Comparison of ENCODE assay signal across 23 mouse cellular contexts in the genomic region with DNA sequence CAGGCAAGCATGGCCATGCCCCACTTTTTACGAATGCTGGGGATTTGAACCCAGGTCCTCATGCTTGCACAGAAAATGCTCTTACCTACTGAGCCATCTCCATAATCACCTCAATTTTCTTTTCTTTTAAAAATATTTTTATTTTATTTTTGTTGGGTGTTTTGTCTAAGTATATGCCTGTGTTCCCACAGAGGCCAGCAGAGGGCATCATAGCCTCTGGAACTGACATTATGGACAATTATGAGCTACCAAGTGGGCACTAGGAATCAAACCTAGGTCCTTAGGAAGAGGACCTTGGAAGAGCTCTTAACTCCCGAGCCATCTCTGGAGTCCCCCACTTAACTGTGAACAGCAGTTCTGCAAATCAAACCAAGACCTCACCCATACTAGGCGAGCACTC. TPM values are rescaled to one million over a fixed set of nuclear protein-coding genes. Genes with fewer than 3 reads are reported as not detected.
DNase-seq lines count a peak whose midpoint lies in the region; ATAC-seq and TF ChIP-seq lines count a peak whose summit lies in the region.
"Had no signal": no experiment of that assay in that cellular context is flagged by ENCODE, and none has a peak within 500 bp of the region (broad histone marks: within the 10 kb centered on the region; RNA-seq: fewer than 3 reads in every experiment).

No protein-coding gene starts in this region.

- H3K9ac ChIP-seq in lung, postnatal 0 days (replicated peaks; ENCODE audit: low read depth), result no peak overlapping the region
- H3K9ac ChIP-seq: forebrain, embryonic 15.5 days; heart, embryonic 13.5 days; hindbrain, embryonic 12.5 days; limb, embryonic 13.5 days had no signal

- no peak overlapping the region for H3K4me3 ChIP-seq in layer of hippocampus, adult 2 months
- H3K4me3 ChIP-seq in lung, postnatal 0 days (ENCODE audit: low read depth, low read length), result no peak overlapping the region
- no peak overlapping the region for H3K4me3 ChIP-seq in E14TG2a.4 (replicated peaks; ENCODE audit: low read length)
- H3K4me3 ChIP-seq: embryonic facial prominence, embryonic 10.5 days; forebrain, embryonic 15.5 days; heart, embryonic 13.5 days; hindbrain, embryonic 12.5 days; limb, embryonic 13.5 days had no signal

- no peak overlapping the region for H3K4me2 ChIP-seq in lung, postnatal 0 days (replicated peaks; ENCODE audit: low read depth, low read length)
- H3K4me2 ChIP-seq: forebrain, embryonic 15.5 days; heart, embryonic 13.5 days; hindbrain, embryonic 12.5 days; limb, embryonic 13.5 days had no signal

- no peaks in the 10 kb centered on the region for H3K9me3 ChIP-seq in lung, postnatal 0 days (ENCODE audit: low read length)
- no peaks in the 10 kb centered on the region for H3K9me3 ChIP-seq in E14TG2a.4 (ENCODE audit: low read length)
- H3K9me3 ChIP-seq: embryonic facial prominence, embryonic 10.5 days; forebrain, embryonic 15.5 days; heart, embryonic 13.5 days; hindbrain, embryonic 12.5 days; limb, embryonic 13.5 days had no signal

- no peak overlapping the region for H3K27ac ChIP-seq in layer of hippocampus, adult 2 months
- H3K27ac ChIP-seq in lung, postnatal 0 days (ENCODE audit: low read length), result no peak overlapping the region
- H3K27ac ChIP-seq: embryonic facial prominence, embryonic 10.5 days; forebrain, embryonic 15.5 days; heart, embryonic 13.5 days; hindbrain, embryonic 12.5 days; limb, embryonic 13.5 days had no signal

- peak; percentile 61 for TF ChIP-seq CTCF in layer of hippocampus, adult 2 months (conservative IDR thresholded peaks at IDR 0.05)
- peak; percentile 29 for TF ChIP-seq CTCF in lung, postnatal 0 days (IDR thresholded peaks at IDR 0.05)
- peak; percentile 66 for TF ChIP-seq CTCF in E14TG2a.4 (conservative IDR thresholded peaks at IDR 0.05; ENCODE audit: low read length)
- TF ChIP-seq CTCF in Patski (IDR thresholded peaks at IDR 0.05), result peak; percentile 69

- in situ Hi-C loops in Patski (cut with MboI; ENCODE audit: low pct_unique_long_range_greater_than_20kb), result loop anchor here (5.0 kb wide), 1 partner anchor 116 kb away; no protein-coding TSS in a partner anchor

- CTCF ChIA-PET in Patski (lab: Charles Lee), result interaction anchor here (0.6 to 1.7 kb wide), 4 partner anchors 109 to 129 kb away, joined by 3 to 7 read pairs (median 3); no protein-coding TSS in a partner anchor

- H3K4me1 ChIP-seq in lung, postnatal 0 days (ENCODE audit: insufficient read depth, low read depth, low read length), result no peaks in the 10 kb centered on the region
- H3K4me1 ChIP-seq in E14TG2a.4 (replicated peaks; ENCODE audit: low read depth, low read length), result peaks cover 8% of the 10 kb centered on the region
- H3K4me1 ChIP-seq: embryonic facial prominence, embryonic 10.5 days; forebrain, embryonic 15.5 days; hindbrain, embryonic 12.5 days; limb, embryonic 13.5 days had no signal

- ATAC-seq in lung, postnatal 0 days, result no peak
- no peak for ATAC-seq in Patski
- no peak for ATAC-seq in megakaryocyte, adult 5-6 weeks (ENCODE audit: poor library complexity, severe bottlenecking)
- ATAC-seq: forebrain, embryonic 15.5 days; midbrain, embryonic 16.5 days had no signal

- no peak for DNase-seq in layer of hippocampus, adult 2 months (ENCODE audit: low spot score in 2 of 2)
- no peak for DNase-seq in layer of hippocampus, adult 9-10 months (ENCODE audit: low spot score)
- no peak for DNase-seq in lung, postnatal 0 days (ENCODE audit: low spot score)
- no peak for DNase-seq in lung, postnatal 36 days
- DNase-seq in Patski (ENCODE audit: low read depth, low spot score), result no peak
- DNase-seq: adrenal gland, adult 2 months; B cell, adult 2 months; cerebellum, adult 11 months; cerebellum, adult 9-11 months; gastrocnemius, postnatal 10 days; heart, adult 11 months; kidney, adult 18-20 months; lung, adult 18-20 months; lung, postnatal 4 days; right cerebral cortex, postnatal 14 days had no signal

- no peaks in the 10 kb centered on the region for H3K27me3 ChIP-seq in lung, postnatal 0 days (replicated peaks; ENCODE audit: insufficient read depth, low read length)
- H3K27me3 ChIP-seq in E14TG2a.4 (ENCODE audit: insufficient read depth, low read length) (no peaks in the 10 kb centered on the region), Patski (no peaks in the 10 kb centered on the region)
- H3K27me3 ChIP-seq: forebrain, embryonic 15.5 days; heart, embryonic 13.5 days; hindbrain, embryonic 12.5 days; limb, embryonic 13.5 days had no signal

- no peaks in the 10 kb centered on the region for H3K36me3 ChIP-seq in lung, postnatal 0 days (ENCODE audit: insufficient read depth, low read length)
- H3K36me3 ChIP-seq in E14TG2a.4 (ENCODE audit: insufficient read depth, low read length), result no peaks in the 10 kb centered on the region
- H3K36me3 ChIP-seq: embryonic facial prominence, embryonic 10.5 days; forebrain, embryonic 15.5 days; heart, embryonic 13.5 days; hindbrain, embryonic 12.5 days; limb, embryonic 13.5 days had no signal

- no peak for TF ChIP-seq EP300 in lung, postnatal 0 days (IDR thresholded peaks at IDR 0.05)

- WGBS in lung, postnatal 0 days, result 78% methylated on average over 3 of the region's 3 CpGs

- POLR2A ChIA-PET in Patski (lab: Charles Lee), result no interaction called here

RNA-seq across cellular contexts. Expression of gene Zscan2, which starts 7.5 kb away (rescaled TPM):
- total RNA-seq in layer of hippocampus, adult 2 months (2021), result 10 to 100 TPM; 15.1 to 17.4 TPM
- 1.1 and 1.5 TPM in 2 replicates for polyA plus RNA-seq in lung, postnatal 0 days (2015; fragmentation: Nextera tagmentation; extraction: Ambion mirVana)
- polyA plus RNA-seq in Patski (2021), result 20.3 TPM
- total RNA-seq in megakaryocyte, adult 5-6 weeks (2015), result 1.6 and 2.0 TPM in 2 replicates
- 1.5 and 2.9 TPM in 2 replicates for total RNA-seq in megakaryocyte, adult 5-6 weeks (2017)

RNA-seq across cellular contexts. Expression of gene Iqgap1, which starts 27.4 kb away (rescaled TPM):
- total RNA-seq in layer of hippocampus, adult 2 months (2021), result 10 to 100 TPM; 19.4 to 21.6 TPM
- polyA plus RNA-seq in lung, postnatal 0 days (2015; fragmentation: Nextera tagmentation; extraction: Ambion mirVana), result 153 and 183 TPM in 2 replicates
- polyA plus RNA-seq in Patski (2021), result 103 TPM
- 246 and 291 TPM in 2 replicates for total RNA-seq in megakaryocyte, adult 5-6 weeks (2015)
- 287 and 303 TPM in 2 replicates for total RNA-seq in megakaryocyte, adult 5-6 weeks (2017)

RNA-seq across cellular contexts. Expression of gene Wdr73, which starts 47.9 kb away (rescaled TPM):
- total RNA-seq in layer of hippocampus, adult 2 months (2021), result 10 to 100 TPM; 31.2 to 33.3 TPM
- polyA plus RNA-seq in lung, postnatal 0 days (2015; fragmentation: Nextera tagmentation; extraction: Ambion mirVana), result 17.5 and 20.7 TPM in 2 replicates
- 31.4 TPM for polyA plus RNA-seq in Patski (2021)
- 5.8 and 6.0 TPM in 2 replicates for total RNA-seq in megakaryocyte, adult 5-6 weeks (2015)
- total RNA-seq in megakaryocyte, adult 5-6 weeks (2017), result 6.4 and 9.7 TPM in 2 replicates

RNA-seq across cellular contexts. Expression of gene Nmb, which starts 51.7 kb away (rescaled TPM):
- 10 to 100 TPM; 10.7 to 13.7 TPM for total RNA-seq in layer of hippocampus, adult 2 months (2021)
- polyA plus RNA-seq in lung, postnatal 0 days (2015; fragmentation: Nextera tagmentation; extraction: Ambion mirVana), result 6.3 and 8.3 TPM in 2 replicates
- 0.78 TPM for polyA plus RNA-seq in Patski (2021)
- total RNA-seq in megakaryocyte, adult 5-6 weeks (2015), result 6.1 and 9.2 TPM in 2 replicates
- total RNA-seq in megakaryocyte, adult 5-6 weeks (2017), result 0.59 and 1.3 TPM in 2 replicates

Comparison
In these comparisons a context has a peak if more than half of its experiments do, and no peak if none do; other contexts are left out.
1. RNA of gene Zscan2, which starts 7.5 kb away (total RNA-seq): 15.1 to 17.4 TPM in layer of hippocampus, adult 2 months; 1.5 to 2.9 TPM in megakaryocyte, adult 5-6 weeks; every median in the first group is over 4 times any median in the second.
2. RNA of gene Iqgap1, which starts 27.4 kb away (total RNA-seq): 246 to 303 TPM in megakaryocyte, adult 5-6 weeks; 19.4 to 21.6 TPM in layer of hippocampus, adult 2 months; every median in the first group is over 10 times any median in the second.
3. Peak in every context shown above with its lines, with median percentiles within 50 percentile points of each other: CTCF ChIP-seq.